Mouse (Mus musculus): ENCODE results near the gene Srpk2.
"Not testable (repeated sequence)": the region's sequence is repeated elsewhere in the genome, so short reads cannot be mapped to it uniquely, and the experiment has no call there.

Gene Srpk2

GRCm38 (mm10) chr5:23674829-23675498, 9.5 kb downstream of the Srpk2 start:
- peak; percentile 9 to 13 for DNase-seq (ENCODE audit: low spot score in 2 of 2)

GRCm38 (mm10) chr5:23672136-23672535, 12.3 kb downstream of the Srpk2 start:
- DNase-seq (ENCODE audit: low spot score in 2 of 2), result no peak

GRCm38 (mm10) chr5:23670880-23671279, 13.5 kb downstream of the Srpk2 start:
- DNase-seq (ENCODE audit: low spot score in 2 of 2), result no peak

GRCm38 (mm10) chr5:23665906-23666305, 18.5 kb downstream of the Srpk2 start:
- no peak for DNase-seq (ENCODE audit: low spot score in 2 of 2)

GRCm38 (mm10) chr5:23661191-23661590, 23.2 kb downstream of the Srpk2 start:
- no peak for DNase-seq (ENCODE audit: low spot score in 2 of 2)

- DNase-seq (ENCODE audit: low spot score in 2 of 2), result no peak
Observed at GRCm38 (mm10) chr5:23658017-23658416, 26.4 kb downstream of the Srpk2 start.

- DNase-seq (ENCODE audit: low spot score in 2 of 2), result no peak
Observed at GRCm38 (mm10) chr5:23656590-23656989, 27.8 kb downstream of the Srpk2 start.

GRCm38 (mm10) chr5:23655030-23655429, 29.4 kb downstream of the Srpk2 start:
- no peak for DNase-seq (ENCODE audit: low spot score in 2 of 2)

- DNase-seq (ENCODE audit: low spot score in 2 of 2), result no peak
Observed at GRCm38 (mm10) chr5:23652326-23652725, 32.1 kb downstream of the Srpk2 start.

- no peak for DNase-seq (ENCODE audit: low spot score in 2 of 2)
Observed at GRCm38 (mm10) chr5:23651786-23652185, 32.6 kb downstream of the Srpk2 start.

- no peak for DNase-seq (ENCODE audit: low spot score in 2 of 2)
Observed at GRCm38 (mm10) chr5:23650504-23650903, 33.9 kb downstream of the Srpk2 start.

- no peak for DNase-seq (ENCODE audit: low spot score in 2 of 2)
Observed at GRCm38 (mm10) chr5:23649246-23649645, 35.2 kb downstream of the Srpk2 start.

- DNase-seq (ENCODE audit: low spot score in 2 of 2), result no peak
Observed at GRCm38 (mm10) chr5:23645671-23646070, 38.7 kb downstream of the Srpk2 start.

GRCm38 (mm10) chr5:23639193-23639592, 45.2 kb downstream of the Srpk2 start:
- DNase-seq (ENCODE audit: low spot score in 2 of 2), result not testable (repeated sequence)

GRCm38 (mm10) chr5:23638023-23638422, 46.4 kb downstream of the Srpk2 start:
- no peak for DNase-seq (ENCODE audit: low spot score in 2 of 2)

GRCm38 (mm10) chr5:23637337-23637736, 47.1 kb downstream of the Srpk2 start:
- DNase-seq (ENCODE audit: low spot score in 2 of 2), result peak; percentile 44 to 54

- no peak for DNase-seq (ENCODE audit: low spot score in 2 of 2)
Observed at GRCm38 (mm10) chr5:23631490-23631889, 52.9 kb downstream of the Srpk2 start.

- DNase-seq (ENCODE audit: low spot score in 2 of 2), result no peak
Observed at GRCm38 (mm10) chr5:23627221-23627620, 57.2 kb downstream of the Srpk2 start.

GRCm38 (mm10) chr5:23626173-23626572, 58.2 kb downstream of the Srpk2 start:
- no peak for DNase-seq (ENCODE audit: low spot score in 2 of 2)

GRCm38 (mm10) chr5:23620621-23621020, 63.8 kb downstream of the Srpk2 start:
- no peak for DNase-seq (ENCODE audit: low spot score in 2 of 2)

- no peak for DNase-seq (ENCODE audit: low spot score in 2 of 2)
Observed at GRCm38 (mm10) chr5:23618656-23619055, 65.8 kb downstream of the Srpk2 start.

- no peak for DNase-seq (ENCODE audit: low spot score in 2 of 2)
Observed at GRCm38 (mm10) chr5:23617104-23617415, 67.4 kb downstream of the Srpk2 start.

GRCm38 (mm10) chr5:23616270-23617103, 67.9 kb downstream of the Srpk2 start:
- peak; percentile 47 to 56 for DNase-seq (ENCODE audit: low spot score in 2 of 2)
